Mouse (Mus musculus) lung, embryonic 15.5 days (tissue): ENCODE data around the gene Nipa2. TPM values are rescaled to one million over a fixed set of nuclear protein-coding genes. Genes with fewer than 3 reads are reported as not detected.

Source experiments
- polyA plus RNA-seq: library from polyadenylated mRNA; unstranded; fragments of >200 nt; fragmentation: Nextera tagmentation; extraction: Ambion mirVana; gene quantifications from 2 replicates; pipeline ENCODE4 v1.2.1, GENCODE M21; 2015

Nipa2 gene
- polyA plus RNA-seq, 1 experiment from 2014 or later = 46.1 TPM

Other genes starting within 250 kb of the Nipa2 start
- gene Siglech, start 194.3 kb downstream of the Nipa2 start, polyA plus RNA-seq = 0.33 and 0.54 TPM in 2 replicates
- gene Tubgcp5, start 168.3 kb downstream of the Nipa2 start, polyA plus RNA-seq = 26.7 and 31.5 TPM in 2 replicates
- gene Cyfip1, start 120.7 kb downstream of the Nipa2 start, polyA plus RNA-seq = 122 and 124 TPM in 2 replicates
- 7.3 and 8.0 TPM in 2 replicates for gene Nipa1, start 57.5 kb upstream of the Nipa2 start, polyA plus RNA-seq
- gene Herc2, start 87.7 kb upstream of the Nipa2 start, polyA plus RNA-seq = 21.4 and 22.3 TPM in 2 replicates